Mouse (Mus musculus): ENCODE measurements around the gene Nop53. TPM values are rescaled to one million over a fixed set of nuclear protein-coding genes. Genes with fewer than 3 reads are reported as not detected.

The Nop53 gene
- polyA plus RNA-seq, 1 experiment, result 120 TPM

GRCm38 (mm10) chr7:15901366-15902048 lies 44.4 kb downstream of the Nop53 start:
- WGBS, result 74% methylated on average over 9 of the region's 9 CpGs
- TF ChIP-seq POLR2A (IDR thresholded peaks at IDR 0.05; ENCODE audit: low read depth, low read length) (no peak), CTCF (IDR thresholded peaks at IDR 0.05; ENCODE audit: extremely low read depth, insufficient read length, insufficient replicate concordance, low read depth, low read length) (no peak)
- H3K36me3 ChIP-seq (ENCODE audit: control insufficient read depth, insufficient read depth, low read length), result no peaks in the 10 kb centered on the region
- H3K27ac ChIP-seq (ENCODE audit: insufficient read depth, low read depth, low read length), result no peak overlapping the region
- no peak overlapping the region for H3K4me3 ChIP-seq (ENCODE audit: low read depth, low read length)
- H3K4me1 ChIP-seq (ENCODE audit: control insufficient read depth, insufficient read depth, insufficient read length, low read length), result no peaks in the 10 kb centered on the region
- H3K27me3 ChIP-seq (ENCODE audit: control insufficient read depth, insufficient read depth, low read length), result no peaks in the 10 kb centered on the region

- no peak overlapping the region for H3K27ac ChIP-seq (ENCODE audit: insufficient read depth, low read depth, low read length)
- 78% methylated on average over 1 of the region's 1 CpGs for WGBS
- H3K4me1 ChIP-seq (ENCODE audit: control insufficient read depth, insufficient read depth, insufficient read length, low read length), result no peaks in the 10 kb centered on the region
- no peaks in the 10 kb centered on the region for H3K27me3 ChIP-seq (ENCODE audit: control insufficient read depth, insufficient read depth, low read length)
- TF ChIP-seq POLR2A (IDR thresholded peaks at IDR 0.05; ENCODE audit: low read depth, low read length) (no peak), CTCF (IDR thresholded peaks at IDR 0.05; ENCODE audit: extremely low read depth, insufficient read length, insufficient replicate concordance, low read depth, low read length) (no peak)
- no peaks in the 10 kb centered on the region for H3K36me3 ChIP-seq (ENCODE audit: control insufficient read depth, insufficient read depth, low read length)
- H3K4me3 ChIP-seq (ENCODE audit: low read depth, low read length), result no peak overlapping the region
These were observed 51.6 kb downstream of the Nop53 start for GRCm38 (mm10) chr7:15894251-15894650.

Other genes starting within 250 kb of the Nop53 start
- not detected in 2 replicates for gene Obox5, start 195.9 kb downstream of the Nop53 start, polyA plus RNA-seq (2012; rRNA removed)
- gene Obox6, start 106.4 kb downstream of the Nop53 start, polyA plus RNA-seq (2012; rRNA removed), result not detected in 2 replicates
- gene Crx, start 66.1 kb downstream of the Nop53 start, polyA plus RNA-seq (2012; rRNA removed), result not detected in 2 replicates
- gene Crxos, start 63.5 kb downstream of the Nop53 start, polyA plus RNA-seq (2012; rRNA removed), result not detected in 2 replicates
- 160 and 311 TPM in 2 replicates for gene Selenow, start 23.7 kb downstream of the Nop53 start, polyA plus RNA-seq (2012; rRNA removed)
- gene Ehd2, start 21.5 kb upstream of the Nop53 start, polyA plus RNA-seq (2012; rRNA removed), result 11.9 and 14.5 TPM in 2 replicates
- 18.7 and 31.0 TPM in 2 replicates for gene Bicra, start 101.8 kb upstream of the Nop53 start, polyA plus RNA-seq (2012; rRNA removed)
- not detected in 2 replicates for gene Zfp541, start 115.7 kb upstream of the Nop53 start, polyA plus RNA-seq (2012; rRNA removed)
- 82.7 and 139 TPM in 2 replicates for gene Napa, start 152.4 kb upstream of the Nop53 start, polyA plus RNA-seq (2012; rRNA removed)
- 15.3 and 31.2 TPM in 2 replicates for gene Kptn, start 173.8 kb upstream of the Nop53 start, polyA plus RNA-seq (2012; rRNA removed)
- gene Slc8a2, start 183.8 kb upstream of the Nop53 start, polyA plus RNA-seq (2012; rRNA removed), result 1.5 and 1.9 TPM in 2 replicates
- gene Meis3, start 229.0 kb upstream of the Nop53 start, polyA plus RNA-seq (2012; rRNA removed), result 20.3 and 21.6 TPM in 2 replicates

Data from small intestine, adult 2 months (tissue).